Mouse (Mus musculus): ENCODE measurements around the gene Ccdc13. TPM values are rescaled to one million over a fixed set of nuclear protein-coding genes. Genes with fewer than 3 reads are reported as not detected.

Ccdc13 gene
- total and polyA plus RNA-seq, 2 experiments from 2014 or later, result 4.7 to 5.2 TPM

DNA sequence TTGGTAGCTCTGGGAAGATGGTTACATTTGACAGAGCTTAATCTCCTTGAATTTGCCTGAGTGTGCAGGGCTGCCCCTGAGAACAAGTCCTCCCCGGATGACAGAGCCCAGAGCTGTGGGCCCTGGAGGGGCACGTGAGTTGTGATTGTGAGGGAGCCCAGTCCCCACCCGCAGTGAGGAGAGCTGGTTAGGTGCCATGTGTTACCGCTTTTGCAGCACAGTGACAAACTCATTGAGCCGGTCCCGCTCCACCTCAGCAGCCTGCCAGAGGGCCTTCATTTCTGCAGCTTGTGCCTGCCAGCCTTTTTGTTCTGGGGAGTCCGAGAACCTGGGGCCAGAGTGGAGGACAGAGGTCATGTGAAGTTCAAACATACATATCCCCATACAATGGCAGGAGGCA, 31.3 kb downstream of the Ccdc13 start:
- no peaks in the 10 kb centered on the region for H3K36me3 ChIP-seq (ENCODE audit: insufficient read depth)
- H3K4me2 ChIP-seq (ENCODE audit: low read depth), result no peak overlapping the region
- ATAC-seq, result no peak
- H3K27ac ChIP-seq (ENCODE audit: low read depth, low read length), result no peak overlapping the region
- H3K27me3 ChIP-seq (ENCODE audit: insufficient read depth, low read length), result no peaks in the 10 kb centered on the region
- DNase-seq, result no peak
- no peak overlapping the region for H3K4me3 ChIP-seq (ENCODE audit: low read depth, low read length)
- no peak overlapping the region for H3K9ac ChIP-seq
- H3K9me3 ChIP-seq (ENCODE audit: low read length), result no peaks in the 10 kb centered on the region
- H3K4me1 ChIP-seq (ENCODE audit: insufficient read depth), result peaks cover 8% of the 10 kb centered on the region; the same call in 1 of the 2 replicates
- no peak for TF ChIP-seq CTCF (IDR thresholded peaks at IDR 0.05; ENCODE audit: low read depth)
- 40% methylated on average over 7 of the region's 7 CpGs for WGBS

DNA sequence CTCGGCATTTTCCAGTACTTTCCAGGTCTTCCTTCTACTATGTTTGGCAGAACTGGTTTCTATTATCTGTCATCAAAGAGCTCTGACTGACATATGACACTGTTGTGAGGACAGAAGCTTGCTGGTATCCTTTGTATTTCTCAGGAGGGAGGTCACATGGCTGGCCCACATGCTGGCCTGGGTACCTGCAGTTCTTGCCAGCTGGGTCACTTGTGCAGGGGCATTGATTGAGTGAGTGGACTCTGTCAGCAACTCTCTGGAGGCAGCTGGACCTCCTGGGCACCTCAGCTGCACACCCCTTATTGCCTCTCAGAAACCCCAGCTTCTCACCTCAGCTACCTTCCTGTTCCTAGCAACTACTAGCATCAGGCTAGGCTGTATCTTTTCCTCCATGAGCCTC, 31.7 kb downstream of the Ccdc13 start:
- H3K4me3 ChIP-seq (ENCODE audit: low read depth, low read length), result no peak overlapping the region
- no peaks in the 10 kb centered on the region for H3K9me3 ChIP-seq (ENCODE audit: low read length)
- ATAC-seq, result no peak
- no peak overlapping the region for H3K27ac ChIP-seq (ENCODE audit: low read depth, low read length)
- H3K27me3 ChIP-seq (ENCODE audit: insufficient read depth, low read length), result no peaks in the 10 kb centered on the region
- 67% methylated on average over 1 of the region's 1 CpGs for WGBS
- no peak overlapping the region for H3K4me2 ChIP-seq (ENCODE audit: low read depth)
- no peak for DNase-seq
- H3K9ac ChIP-seq, result no peak overlapping the region
- peaks cover 8% of the 10 kb centered on the region; the same call in 1 of the 2 replicates for H3K4me1 ChIP-seq (ENCODE audit: insufficient read depth)
- H3K36me3 ChIP-seq (ENCODE audit: insufficient read depth), result no peaks in the 10 kb centered on the region
- TF ChIP-seq CTCF (IDR thresholded peaks at IDR 0.05; ENCODE audit: low read depth), result no peak

DNA sequence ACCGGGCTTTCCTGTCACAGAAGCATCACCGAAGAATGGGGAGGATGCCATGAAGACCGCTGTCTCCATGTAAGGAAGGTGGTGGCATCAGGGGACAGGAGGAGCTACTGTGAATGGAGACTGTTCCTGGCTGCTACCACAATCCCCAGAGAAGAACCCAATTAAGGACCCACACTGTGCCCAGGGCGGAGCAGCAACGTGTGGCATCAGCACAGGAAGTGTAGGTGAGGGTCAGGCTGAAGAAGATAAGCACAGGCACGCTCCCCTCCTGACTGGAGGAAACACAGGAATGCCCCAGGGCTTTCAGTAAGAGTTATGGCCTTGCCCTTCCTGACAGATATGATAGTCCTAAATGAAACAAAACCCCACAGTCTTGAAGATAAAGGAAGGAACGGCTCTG, 36.5 kb downstream of the Ccdc13 start:
- 82% methylated on average over 7 of the region's 7 CpGs for WGBS
- H3K9ac ChIP-seq, result no peak overlapping the region
- no peak overlapping the region for H3K27ac ChIP-seq (ENCODE audit: low read depth, low read length)
- H3K27me3 ChIP-seq (ENCODE audit: insufficient read depth, low read length), result no peaks in the 10 kb centered on the region
- no peak for TF ChIP-seq CTCF (IDR thresholded peaks at IDR 0.05; ENCODE audit: low read depth)
- H3K4me2 ChIP-seq (ENCODE audit: low read depth), result no peak overlapping the region
- no peaks in the 10 kb centered on the region for H3K9me3 ChIP-seq (ENCODE audit: low read length)
- no peak for DNase-seq
- ATAC-seq, result no peak
- H3K4me3 ChIP-seq (ENCODE audit: low read depth, low read length), result no peak overlapping the region
- no peaks in the 10 kb centered on the region for H3K4me1 ChIP-seq (ENCODE audit: insufficient read depth)
- no peaks in the 10 kb centered on the region for H3K36me3 ChIP-seq (ENCODE audit: insufficient read depth)

DNA sequence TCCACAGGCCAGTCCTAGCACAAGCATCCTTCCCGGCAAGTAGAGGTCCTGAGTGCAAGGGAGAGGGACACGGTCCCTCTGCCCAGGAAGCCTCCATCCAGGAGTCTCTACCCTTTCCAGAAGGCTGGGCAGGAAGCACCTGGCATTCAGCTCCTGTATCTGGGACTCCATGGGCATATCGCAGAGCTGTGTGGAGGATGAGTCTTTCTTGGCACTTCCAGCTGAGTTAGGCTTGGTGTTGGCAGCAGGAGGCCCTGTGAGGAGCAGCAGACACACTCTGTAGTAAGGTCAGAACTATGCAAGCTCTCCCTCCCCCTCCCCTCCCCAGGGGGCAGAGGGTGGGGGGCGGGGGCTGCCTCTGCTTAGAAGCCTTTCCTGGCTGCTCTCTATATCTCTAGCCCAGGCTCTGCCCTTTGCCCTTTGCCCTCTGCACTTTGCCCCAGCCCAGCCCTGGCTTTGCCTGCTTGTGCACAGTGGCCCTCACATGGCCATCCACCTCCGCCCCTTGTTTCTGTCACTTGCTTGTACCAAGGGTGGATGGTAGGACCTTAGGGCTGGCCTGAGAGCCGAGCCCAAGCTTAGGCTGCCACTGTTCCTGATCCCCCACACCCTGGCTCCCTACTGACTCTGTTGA, 40.3 kb downstream of the Ccdc13 start:
- H3K27ac ChIP-seq (ENCODE audit: low read depth, low read length), result no peak overlapping the region
- H3K9ac ChIP-seq, result no peak overlapping the region
- H3K9me3 ChIP-seq (ENCODE audit: low read length), result no peaks in the 10 kb centered on the region
- H3K27me3 ChIP-seq (ENCODE audit: insufficient read depth, low read length), result no peaks in the 10 kb centered on the region
- no peak for ATAC-seq
- TF ChIP-seq CTCF (IDR thresholded peaks at IDR 0.05; ENCODE audit: low read depth), result no peak
- H3K4me2 ChIP-seq (ENCODE audit: low read depth), result no peak overlapping the region
- 52% methylated on average over 6 of the region's 6 CpGs for WGBS
- no peaks in the 10 kb centered on the region for H3K36me3 ChIP-seq (ENCODE audit: insufficient read depth)
- DNase-seq, result no peak
- no peaks in the 10 kb centered on the region for H3K4me1 ChIP-seq (ENCODE audit: insufficient read depth)
- H3K4me3 ChIP-seq (ENCODE audit: low read depth, low read length), result no peak overlapping the region

DNA sequence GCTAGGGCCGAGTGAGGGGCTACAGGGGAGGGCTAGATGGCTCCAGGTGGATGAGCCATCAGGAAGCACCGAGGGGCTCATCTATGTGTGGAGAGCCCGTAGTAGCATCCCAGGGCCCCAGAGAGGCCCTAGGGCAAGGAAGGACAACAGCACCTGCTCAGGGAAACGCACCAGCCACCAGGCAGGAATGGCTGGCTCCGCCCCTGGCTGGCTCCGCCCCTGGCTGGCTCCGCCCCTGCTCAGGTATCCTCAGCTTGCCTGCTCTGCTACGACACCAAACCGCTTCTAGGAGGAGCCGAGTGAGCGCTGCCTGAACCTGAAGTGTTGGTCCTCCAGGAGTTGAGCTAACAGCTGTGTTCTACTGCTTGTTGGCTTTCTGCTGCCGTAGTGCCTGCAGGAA, 41.5 kb downstream of the Ccdc13 start:
- no peaks in the 10 kb centered on the region for H3K4me1 ChIP-seq (ENCODE audit: insufficient read depth)
- TF ChIP-seq CTCF (IDR thresholded peaks at IDR 0.05; ENCODE audit: low read depth), result no peak
- no peak overlapping the region for H3K4me2 ChIP-seq (ENCODE audit: low read depth)
- H3K36me3 ChIP-seq (ENCODE audit: insufficient read depth), result no peaks in the 10 kb centered on the region
- H3K9me3 ChIP-seq (ENCODE audit: low read length), result no peaks in the 10 kb centered on the region
- 26% methylated on average over 12 of the region's 12 CpGs for WGBS
- ATAC-seq (peak; percentile 12; the same call in 1 of the 2 replicates), DNase-seq (no peak)
- H3K27me3 ChIP-seq (ENCODE audit: insufficient read depth, low read length), result no peaks in the 10 kb centered on the region
- H3K27ac ChIP-seq (ENCODE audit: low read depth, low read length), result no peak overlapping the region
- H3K9ac ChIP-seq, result no peak overlapping the region
- H3K4me3 ChIP-seq (ENCODE audit: low read depth, low read length), result no peak overlapping the region

DNA sequence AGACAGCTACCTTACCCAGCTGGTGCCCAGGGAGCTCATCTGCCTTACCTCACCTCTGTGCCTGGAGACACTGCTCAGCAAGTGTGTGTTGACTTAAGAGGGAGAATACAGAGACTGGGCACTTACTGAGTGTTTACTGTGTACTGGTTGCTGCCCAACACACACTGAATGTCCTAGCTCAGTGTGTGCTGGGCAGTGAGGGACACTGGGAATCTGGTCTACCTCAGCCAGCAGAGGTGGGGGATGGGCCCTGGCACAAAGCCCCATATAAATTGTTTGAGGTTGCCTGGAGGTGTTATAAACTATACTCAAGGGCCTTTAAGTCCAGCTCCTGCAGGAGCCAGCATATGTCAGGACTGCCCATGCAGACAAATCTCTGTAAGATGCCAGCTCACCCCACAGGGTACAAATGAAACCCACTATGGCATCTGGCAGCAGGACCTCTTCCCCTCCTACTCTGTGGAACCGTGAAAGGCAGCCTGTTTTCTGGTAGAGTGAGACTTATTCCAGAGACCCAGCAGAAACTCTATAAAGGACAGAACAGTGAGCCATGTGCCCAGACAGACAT, 44.2 kb downstream of the Ccdc13 start:
- 35% methylated on average over 1 of the region's 1 CpGs for WGBS
- no peaks in the 10 kb centered on the region for H3K9me3 ChIP-seq (ENCODE audit: low read length)
- no peak overlapping the region for H3K4me2 ChIP-seq (ENCODE audit: low read depth)
- H3K9ac ChIP-seq, result no peak overlapping the region
- H3K27ac ChIP-seq (ENCODE audit: low read depth, low read length), result no peak overlapping the region
- no peaks in the 10 kb centered on the region for H3K4me1 ChIP-seq (ENCODE audit: insufficient read depth)
- no peak for DNase-seq
- TF ChIP-seq CTCF (IDR thresholded peaks at IDR 0.05; ENCODE audit: low read depth), result no peak
- H3K27me3 ChIP-seq (ENCODE audit: insufficient read depth, low read length), result no peaks in the 10 kb centered on the region
- H3K36me3 ChIP-seq (ENCODE audit: insufficient read depth), result no peaks in the 10 kb centered on the region
- ATAC-seq, result 0 out of 2 replicates have a peak, but pooled peaks have one; percentile 34
- H3K4me3 ChIP-seq (ENCODE audit: low read depth, low read length), result no peak overlapping the region

DNA sequence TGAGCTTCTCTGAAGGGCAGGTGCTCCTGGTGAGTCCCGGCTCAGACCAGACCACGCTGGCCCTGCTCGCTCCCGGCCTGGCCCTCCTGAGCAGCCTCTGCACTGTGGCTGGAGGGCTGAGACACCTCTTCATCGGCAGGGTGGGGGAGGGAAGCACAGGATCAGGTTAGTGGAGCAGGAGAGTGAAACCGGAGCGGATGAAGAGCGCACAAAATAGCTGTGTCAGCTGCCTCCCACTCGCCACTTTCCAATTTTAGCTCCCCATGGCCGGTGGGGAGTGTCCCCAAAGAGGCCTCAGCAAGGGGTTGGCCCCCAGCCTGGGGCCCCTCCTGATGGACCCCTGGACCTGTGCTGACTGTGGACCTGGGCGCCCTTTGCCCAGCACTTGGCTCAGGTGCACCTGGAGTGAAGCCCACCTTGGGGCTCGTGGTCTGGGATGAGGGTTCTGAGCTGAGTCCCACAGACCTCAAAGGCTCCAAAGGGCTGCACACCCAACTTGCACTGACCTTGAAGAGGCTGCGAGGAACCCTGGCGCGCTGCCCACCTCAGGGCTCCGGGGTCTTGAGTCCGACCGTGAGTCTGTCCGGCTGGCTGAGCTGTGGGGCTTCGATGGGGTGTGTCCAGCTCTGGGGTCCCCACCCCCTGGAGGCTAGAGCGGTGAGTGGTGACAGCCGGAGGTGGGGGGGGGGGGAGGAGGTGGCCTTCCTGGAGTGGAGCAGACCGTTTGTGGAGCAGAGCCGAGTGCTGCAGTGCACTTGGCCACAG, 47.3 kb downstream of the Ccdc13 start, which contains the start of gene Hhatl:
Hhatl (minus strand) TSS at position 751 of the 765 bp plus-strand sequence.
- no peaks in the 10 kb centered on the region for H3K9me3 ChIP-seq (ENCODE audit: low read length)
- H3K9ac ChIP-seq, result no peak within 1 kb of the TSS
- 46% methylated on average over 24 of the region's 24 CpGs for WGBS
- no peaks in the 10 kb centered on the region for H3K36me3 ChIP-seq (ENCODE audit: insufficient read depth)
- DNase-seq, result no peak
- H3K27ac ChIP-seq (ENCODE audit: low read depth, low read length), result no peak within 1 kb of the TSS
- no peak for TF ChIP-seq CTCF (IDR thresholded peaks at IDR 0.05; ENCODE audit: low read depth)
- H3K4me1 ChIP-seq (ENCODE audit: insufficient read depth), result no peaks in the 10 kb centered on the region
- H3K4me2 ChIP-seq (ENCODE audit: low read depth), result no peak within 1 kb of the TSS
- H3K4me3 ChIP-seq (ENCODE audit: low read depth, low read length), result no peak within 1 kb of the TSS
- ATAC-seq, result no peak
- no peaks in the 10 kb centered on the region for H3K27me3 ChIP-seq (ENCODE audit: insufficient read depth, low read length)
